Mouse (Mus musculus): ENCODE measurements around the gene Mageb4. TPM values are rescaled to one million over a fixed set of nuclear protein-coding genes. Genes with fewer than 3 reads are reported as not detected.
"Not testable (repeated sequence)": the region's sequence is repeated elsewhere in the genome, so short reads cannot be mapped to it uniquely, and the experiment has no call there.

Mageb4 gene
- total RNA-seq (2012; rRNA removed): not detected in 2 replicates
- polyA plus RNA-seq (2012; ENCODE audit: insufficient read depth in 1 of 2, insufficient read length in 2 of 2, low read depth in 1 of 2, low replicate concordance in 2 of 2, missing spikeins in 1 of 2): not detected

DNA sequence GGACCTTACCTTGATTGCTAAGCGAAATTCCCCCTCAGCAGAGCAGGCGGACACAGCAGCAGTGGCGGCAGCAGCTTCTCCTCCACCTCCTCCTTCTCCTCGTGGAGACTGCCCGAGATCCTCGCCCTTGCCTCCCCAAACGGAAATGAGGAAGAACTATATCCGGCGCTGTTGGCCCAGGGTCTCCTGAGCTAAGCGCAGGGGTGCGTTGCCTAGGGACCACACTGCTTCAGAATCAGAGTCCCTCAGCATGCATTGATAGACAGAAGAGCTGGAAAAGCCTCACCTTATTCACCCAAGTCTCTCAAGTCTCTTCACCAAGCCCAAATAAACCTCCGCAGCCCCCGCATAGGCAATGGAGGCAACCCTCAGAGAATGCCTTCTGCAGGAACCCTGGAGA, at the start of gene Mageb4:
Mageb4 (minus strand) TSS at position 101 of the 400 bp plus-strand sequence.
- not testable (repeated sequence) for H3K4me1 ChIP-seq (ENCODE audit: control insufficient read depth in 1 of 2, insufficient read depth in 2 of 2, low read length in 2 of 2); DNase-seq (ENCODE audit: low read depth, low spot score); H3K36me3 ChIP-seq (ENCODE audit: control insufficient read depth in 1 of 2, insufficient read depth in 2 of 2, low read length in 2 of 2); H3K79me2 ChIP-seq (ENCODE audit: control insufficient read depth, insufficient read depth, low read length, poor library complexity); H3K4me3 ChIP-seq (ENCODE audit: control insufficient read depth in 1 of 2, insufficient read depth in 1 of 2, low read depth in 2 of 2, low read length in 2 of 2); H3K9ac ChIP-seq (ENCODE audit: control insufficient read depth, low read depth, low read length, poor library complexity, severe bottlenecking); H3K27ac ChIP-seq (ENCODE audit: control insufficient read depth, low read depth, low read length); H3K9me3 ChIP-seq (replicated peaks; ENCODE audit: insufficient read depth, low read length); H3K27me3 ChIP-seq (ENCODE audit: control insufficient read depth in 1 of 2, insufficient read depth in 2 of 2, low read length in 2 of 2)

- H3K9me3 ChIP-seq (replicated peaks; ENCODE audit: insufficient read depth, low read length); H3K9ac ChIP-seq (ENCODE audit: control insufficient read depth, low read depth, low read length, poor library complexity, severe bottlenecking); H3K79me2 ChIP-seq (ENCODE audit: control insufficient read depth, insufficient read depth, low read length, poor library complexity); H3K36me3 ChIP-seq (ENCODE audit: control insufficient read depth in 1 of 2, insufficient read depth in 2 of 2, low read length in 2 of 2); H3K27me3 ChIP-seq (ENCODE audit: control insufficient read depth in 1 of 2, insufficient read depth in 2 of 2, low read length in 2 of 2); DNase-seq (ENCODE audit: low read depth, low spot score); H3K4me1 ChIP-seq (ENCODE audit: control insufficient read depth in 1 of 2, insufficient read depth in 2 of 2, low read length in 2 of 2); H3K27ac ChIP-seq (ENCODE audit: control insufficient read depth, low read depth, low read length); H3K4me3 ChIP-seq (ENCODE audit: control insufficient read depth in 1 of 2, insufficient read depth in 1 of 2, low read depth in 2 of 2, low read length in 2 of 2): not testable (repeated sequence)
Observed at GRCm38 (mm10) chrX:86284597-86284996, 20.3 kb downstream of the Mageb4 start.

DNA sequence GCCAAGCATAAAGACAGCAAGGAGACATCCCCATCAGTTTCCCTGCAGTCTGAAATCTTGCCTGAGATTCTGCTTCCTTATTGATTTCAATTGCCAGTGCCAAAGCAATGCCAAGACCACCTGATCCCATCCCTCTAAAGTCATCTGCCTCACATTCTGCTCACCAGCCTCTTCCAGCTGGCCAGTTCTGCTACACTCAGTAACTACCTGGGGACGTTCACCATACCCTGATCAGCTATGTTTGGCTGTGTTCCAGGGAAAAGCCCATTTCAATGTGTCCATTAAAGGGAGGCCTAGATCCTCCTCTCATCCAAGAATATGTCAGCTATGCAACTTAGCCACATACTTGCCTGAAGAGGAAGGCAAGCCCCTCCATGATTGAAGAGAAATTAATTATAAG, 58.9 kb downstream of the Mageb4 start:
- H3K4me1 ChIP-seq (ENCODE audit: control insufficient read depth in 1 of 2, insufficient read depth in 2 of 2, low read length in 2 of 2); H3K27me3 ChIP-seq (ENCODE audit: control insufficient read depth in 1 of 2, insufficient read depth in 2 of 2, low read length in 2 of 2); H3K27ac ChIP-seq (ENCODE audit: control insufficient read depth, low read depth, low read length); H3K36me3 ChIP-seq (ENCODE audit: control insufficient read depth in 1 of 2, insufficient read depth in 2 of 2, low read length in 2 of 2); H3K9me3 ChIP-seq (replicated peaks; ENCODE audit: insufficient read depth, low read length); DNase-seq (ENCODE audit: low read depth, low spot score); H3K4me3 ChIP-seq (ENCODE audit: control insufficient read depth in 1 of 2, insufficient read depth in 1 of 2, low read depth in 2 of 2, low read length in 2 of 2); H3K79me2 ChIP-seq (ENCODE audit: control insufficient read depth, insufficient read depth, low read length, poor library complexity); H3K9ac ChIP-seq (ENCODE audit: control insufficient read depth, low read depth, low read length, poor library complexity, severe bottlenecking): not testable (repeated sequence)

DNA sequence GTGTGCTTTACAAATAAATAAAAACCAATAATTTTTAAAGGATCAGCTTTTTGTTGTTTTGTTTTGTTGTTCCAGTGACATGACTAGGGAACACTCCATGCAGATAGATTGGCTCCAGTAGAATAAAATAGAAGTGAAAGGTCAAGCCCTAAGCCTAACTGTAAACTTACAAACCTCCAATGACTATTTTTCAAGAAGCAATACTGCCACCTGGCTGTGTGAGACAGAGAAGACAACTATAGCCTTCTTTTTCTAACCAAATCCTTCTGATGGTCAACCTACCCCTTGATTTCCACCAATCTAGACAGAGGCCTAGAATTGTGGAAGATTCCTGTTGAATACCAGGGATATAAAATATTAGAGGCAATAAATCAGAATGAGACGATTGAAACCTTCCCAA, 67.6 kb downstream of the Mageb4 start:
- no peak overlapping the region for H3K27ac ChIP-seq (ENCODE audit: control insufficient read depth, low read depth, low read length)
- no peak overlapping the region for H3K4me3 ChIP-seq (ENCODE audit: control insufficient read depth in 1 of 2, insufficient read depth in 1 of 2, low read depth in 2 of 2, low read length in 2 of 2)
- no peak overlapping the region for H3K9ac ChIP-seq (ENCODE audit: control insufficient read depth, low read depth, low read length, poor library complexity, severe bottlenecking)
- H3K27me3 ChIP-seq (ENCODE audit: control insufficient read depth in 1 of 2, insufficient read depth in 2 of 2, low read length in 2 of 2): no peaks in the 10 kb centered on the region
- no peaks in the 10 kb centered on the region for H3K79me2 ChIP-seq (ENCODE audit: control insufficient read depth, insufficient read depth, low read length, poor library complexity)
- no peaks in the 10 kb centered on the region for H3K9me3 ChIP-seq (replicated peaks; ENCODE audit: insufficient read depth, low read length)
- no peak for TF ChIP-seq UBTF (IDR thresholded peaks at IDR 0.05; ENCODE audit: borderline replicate concordance, insufficient read depth, low read depth, low read length)
- TF ChIP-seq CHD1 (IDR thresholded peaks at IDR 0.05; ENCODE audit: low read depth, low read length): no peak
- no peak for TF ChIP-seq MAZ (IDR thresholded peaks at IDR 0.05; ENCODE audit: low read depth, low read length)
- no peaks in the 10 kb centered on the region for H3K4me1 ChIP-seq (ENCODE audit: control insufficient read depth in 1 of 2, insufficient read depth in 2 of 2, low read length in 2 of 2)
- no peaks in the 10 kb centered on the region for H3K36me3 ChIP-seq (ENCODE audit: control insufficient read depth in 1 of 2, insufficient read depth in 2 of 2, low read length in 2 of 2)
- DNase-seq (ENCODE audit: low read depth, low spot score): no peak

Other genes with a start within 250 kb of the Mageb4 start
- gene Nr0b1, start 113.3 kb downstream of the Mageb4 start, total RNA-seq (2012; rRNA removed): not detected in 2 replicates
- gene Nr0b1, start 113.3 kb downstream of the Mageb4 start, polyA plus RNA-seq (2012; ENCODE audit: insufficient read depth in 1 of 2, insufficient read length in 2 of 2, low read depth in 1 of 2, low replicate concordance in 2 of 2, missing spikeins in 1 of 2): not detected

Measured in MEL (cell line).